Mouse (Mus musculus): ENCODE data around the gene Rnasek. TPM values are rescaled to one million over a fixed set of nuclear protein-coding genes. Genes with fewer than 3 reads are reported as not detected.

Gene Rnasek
- 88.5 and 97.8 TPM in 2 replicates for polyA plus RNA-seq (2011; ENCODE audit: insufficient read depth, insufficient read length, low read depth, missing spikeins)

DNA sequence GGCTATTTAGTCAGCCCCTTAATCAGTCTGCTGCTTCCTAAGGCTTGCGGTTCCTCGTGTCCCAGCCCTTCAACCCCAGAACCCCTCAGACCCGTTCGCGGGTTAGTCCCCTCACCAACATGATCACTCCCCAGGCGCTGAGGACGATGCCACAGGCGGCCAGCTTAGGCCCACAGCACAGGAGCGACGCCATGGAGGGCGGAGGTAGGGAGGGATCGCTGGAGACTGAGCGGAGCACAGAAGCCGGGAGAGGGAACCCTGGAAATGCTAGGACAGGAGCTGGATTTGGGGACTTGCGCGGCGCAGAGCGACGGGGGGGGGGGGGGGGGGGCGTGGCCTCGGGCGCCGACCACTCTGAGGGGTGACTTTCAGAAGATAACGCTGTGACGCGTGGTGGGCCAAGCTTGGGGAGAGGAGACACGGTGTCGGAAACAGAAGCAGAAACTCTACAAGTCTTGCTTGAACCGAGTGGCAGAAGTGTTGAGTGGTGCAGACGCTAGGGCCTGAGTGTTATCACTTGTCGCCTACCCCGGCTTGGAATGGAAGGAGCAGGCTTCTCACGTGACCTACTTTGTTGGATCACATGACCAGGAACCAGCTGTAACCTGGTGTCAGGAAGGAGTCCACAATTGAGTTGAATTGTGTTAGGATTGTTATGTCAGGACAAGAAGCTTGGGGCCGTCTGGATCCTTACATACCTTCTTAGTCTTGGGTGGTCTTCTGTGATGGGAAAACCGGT is at the start of gene Rnasek, which contains the start of gene Gm21988:
Gene Rnasek, minus strand, starts transcription at position 302 of the 739 bp plus-strand sequence.
Gene Gm21988, minus strand, starts transcription at position 290 of the 739 bp plus-strand sequence.
- H3K36me3 ChIP-seq (ENCODE audit: control insufficient read depth, insufficient read depth, low read length, poor library complexity, severe bottlenecking): peaks cover 13% of the 10 kb centered on the region
- no peaks in the 10 kb centered on the region for H3K9me3 ChIP-seq (replicated peaks; ENCODE audit: control insufficient read depth, insufficient read depth, low read length, poor library complexity, severe bottlenecking)
- peak within 1 kb of the TSS; percentile 90 for H3K4me3 ChIP-seq (ENCODE audit: low read depth, low read length)
- H3K27ac ChIP-seq (ENCODE audit: insufficient read depth, low read length): no peak within 1 kb of the TSS
- peaks cover 3% of the 10 kb centered on the region for H3K4me1 ChIP-seq (ENCODE audit: control insufficient read depth, insufficient read depth, low read length)
- no peaks in the 10 kb centered on the region for H3K27me3 ChIP-seq (ENCODE audit: control insufficient read depth, insufficient read depth, low read length, poor library complexity, severe bottlenecking)
- TF ChIP-seq EP300 (IDR thresholded peaks at IDR 0.05; ENCODE audit: insufficient read depth, low read depth, low read length) (peak; percentile 52; the same call in 1 of the 2 replicates), POLR2A (IDR thresholded peaks at IDR 0.05; ENCODE audit: insufficient read depth, low read length) (peak; percentile 64), CTCF (IDR thresholded peaks at IDR 0.05; ENCODE audit: low read depth, low read length) (no peak)
- peak within 1 kb of the TSS; percentile 91 for H3K9ac ChIP-seq (ENCODE audit: low read depth, poor library complexity, severe bottlenecking)

DNA sequence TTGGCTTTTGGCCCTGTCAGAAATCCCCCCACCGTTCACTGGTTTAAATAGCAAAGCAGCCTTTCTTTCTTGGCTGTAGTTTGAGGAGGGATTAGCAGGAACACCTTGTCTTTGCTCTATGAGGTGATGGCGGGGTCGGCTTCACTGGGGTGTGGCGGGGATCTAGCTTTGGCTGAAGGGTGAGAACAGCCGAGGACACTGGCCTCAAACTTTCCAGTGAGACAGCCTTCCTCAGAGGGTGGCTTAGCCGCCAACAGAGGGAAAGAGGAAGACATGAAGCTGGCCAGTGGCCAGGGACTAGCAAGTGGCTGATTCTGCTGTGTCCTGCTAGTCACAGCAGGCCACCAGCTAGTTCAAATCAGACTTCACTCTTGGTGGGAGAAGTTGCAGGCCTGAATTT is 49.6 kb upstream of the Rnasek start:
- TF ChIP-seq EP300 (IDR thresholded peaks at IDR 0.05; ENCODE audit: insufficient read depth, low read depth, low read length) (no peak), CTCF (IDR thresholded peaks at IDR 0.05; ENCODE audit: low read depth, low read length) (no peak), POLR2A (IDR thresholded peaks at IDR 0.05; ENCODE audit: insufficient read depth, low read length) (no peak)
- Histone ChIP-seq H3K4me3 (ENCODE audit: low read depth, low read length) (no peak overlapping the region), H3K27ac (ENCODE audit: insufficient read depth, low read length) (no peak overlapping the region), H3K9ac (ENCODE audit: low read depth, poor library complexity, severe bottlenecking) (no peak overlapping the region), H3K4me1 (ENCODE audit: control insufficient read depth, insufficient read depth, low read length) (peaks cover 2% of the 10 kb centered on the region), H3K36me3 (ENCODE audit: control insufficient read depth, insufficient read depth, low read length, poor library complexity, severe bottlenecking) (no peaks in the 10 kb centered on the region), H3K27me3 (ENCODE audit: control insufficient read depth, insufficient read depth, low read length, poor library complexity, severe bottlenecking) (no peaks in the 10 kb centered on the region), H3K9me3 (replicated peaks; ENCODE audit: control insufficient read depth, insufficient read depth, low read length, poor library complexity, severe bottlenecking) (no peaks in the 10 kb centered on the region)

DNA sequence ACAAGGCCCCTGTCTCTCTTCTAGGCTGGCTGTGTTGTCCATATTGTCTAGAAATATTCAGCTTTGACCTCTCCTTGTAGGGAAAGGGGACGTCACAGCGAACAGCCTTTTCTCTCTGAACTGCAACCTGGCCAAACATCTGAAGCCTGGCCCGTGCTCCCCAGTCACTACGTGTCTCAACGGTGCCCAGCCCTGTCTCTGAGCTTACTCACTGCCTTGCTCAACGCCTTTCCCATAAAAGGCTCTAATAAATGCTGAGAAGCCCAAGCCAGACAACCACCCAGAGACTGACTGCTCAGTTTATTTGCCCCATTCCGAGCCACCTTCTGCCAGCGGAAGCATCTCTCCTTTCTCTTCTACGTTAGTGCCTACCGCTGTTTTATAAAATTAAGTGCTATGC is 48.5 kb upstream of the Rnasek start:
- TF ChIP-seq EP300 (IDR thresholded peaks at IDR 0.05; ENCODE audit: insufficient read depth, low read depth, low read length) (no peak), CTCF (IDR thresholded peaks at IDR 0.05; ENCODE audit: low read depth, low read length) (no peak), POLR2A (IDR thresholded peaks at IDR 0.05; ENCODE audit: insufficient read depth, low read length) (no peak)
- H3K4me3 ChIP-seq (ENCODE audit: low read depth, low read length): no peak overlapping the region
- H3K27ac ChIP-seq (ENCODE audit: insufficient read depth, low read length): no peak overlapping the region
- H3K36me3 ChIP-seq (ENCODE audit: control insufficient read depth, insufficient read depth, low read length, poor library complexity, severe bottlenecking): no peaks in the 10 kb centered on the region
- no peaks in the 10 kb centered on the region for H3K9me3 ChIP-seq (replicated peaks; ENCODE audit: control insufficient read depth, insufficient read depth, low read length, poor library complexity, severe bottlenecking)
- no peak overlapping the region for H3K9ac ChIP-seq (ENCODE audit: low read depth, poor library complexity, severe bottlenecking)
- no peaks in the 10 kb centered on the region for H3K27me3 ChIP-seq (ENCODE audit: control insufficient read depth, insufficient read depth, low read length, poor library complexity, severe bottlenecking)
- H3K4me1 ChIP-seq (ENCODE audit: control insufficient read depth, insufficient read depth, low read length): peaks cover 2% of the 10 kb centered on the region

DNA sequence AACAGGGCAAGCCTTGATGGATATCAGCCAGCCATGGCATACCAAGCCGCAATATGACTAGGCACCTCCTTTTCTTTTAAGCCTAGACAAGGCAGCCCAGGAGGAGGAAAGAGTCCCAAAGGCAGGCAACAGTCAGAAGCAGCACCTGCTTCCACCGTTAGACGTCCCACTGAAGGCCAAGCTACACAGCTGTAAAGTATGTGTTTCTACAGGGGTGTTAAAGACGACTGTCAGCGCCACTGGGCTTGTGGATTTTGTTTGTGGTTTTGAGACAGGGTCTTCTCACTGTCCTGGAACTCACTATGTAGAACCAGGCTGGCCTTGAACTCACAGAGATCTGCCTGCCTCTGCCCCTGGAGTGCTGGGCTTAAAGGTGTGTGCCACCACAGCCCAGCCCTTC is 46.0 kb upstream of the Rnasek start:
- TF ChIP-seq POLR2A (IDR thresholded peaks at IDR 0.05; ENCODE audit: insufficient read depth, low read length) (no peak), CTCF (IDR thresholded peaks at IDR 0.05; ENCODE audit: low read depth, low read length) (no peak), EP300 (IDR thresholded peaks at IDR 0.05; ENCODE audit: insufficient read depth, low read depth, low read length) (no peak)
- Histone ChIP-seq H3K9me3 (replicated peaks; ENCODE audit: control insufficient read depth, insufficient read depth, low read length, poor library complexity, severe bottlenecking) (no peaks in the 10 kb centered on the region), H3K4me1 (ENCODE audit: control insufficient read depth, insufficient read depth, low read length) (peaks cover 2% of the 10 kb centered on the region), H3K4me3 (ENCODE audit: low read depth, low read length) (no peak overlapping the region), H3K27ac (ENCODE audit: insufficient read depth, low read length) (no peak overlapping the region), H3K27me3 (ENCODE audit: control insufficient read depth, insufficient read depth, low read length, poor library complexity, severe bottlenecking) (no peaks in the 10 kb centered on the region), H3K36me3 (ENCODE audit: control insufficient read depth, insufficient read depth, low read length, poor library complexity, severe bottlenecking) (no peaks in the 10 kb centered on the region), H3K9ac (ENCODE audit: low read depth, poor library complexity, severe bottlenecking) (no peak overlapping the region)

DNA sequence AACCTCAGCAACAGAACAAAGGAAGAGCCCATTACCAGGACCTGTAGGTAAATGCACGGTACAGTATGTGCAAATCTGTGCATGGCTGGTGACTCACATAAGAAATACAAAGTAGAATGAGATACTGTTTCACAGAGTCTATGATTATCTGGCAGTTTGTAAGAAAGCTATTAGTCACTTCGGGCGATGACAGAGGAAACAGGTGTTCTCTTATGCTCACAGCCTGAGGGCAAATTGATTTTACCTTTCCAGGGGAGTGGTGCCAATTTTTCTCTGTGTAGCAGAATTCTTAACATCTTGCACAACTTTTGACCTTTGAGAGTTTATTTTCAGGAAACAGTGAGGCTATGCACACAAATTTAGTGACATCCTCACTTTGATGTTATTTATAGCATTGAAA is 45.1 kb upstream of the Rnasek start:
- H3K27me3 ChIP-seq (ENCODE audit: control insufficient read depth, insufficient read depth, low read length, poor library complexity, severe bottlenecking): no peaks in the 10 kb centered on the region
- H3K36me3 ChIP-seq (ENCODE audit: control insufficient read depth, insufficient read depth, low read length, poor library complexity, severe bottlenecking): no peaks in the 10 kb centered on the region
- no peak overlapping the region for H3K9ac ChIP-seq (ENCODE audit: low read depth, poor library complexity, severe bottlenecking)
- no peak overlapping the region for H3K27ac ChIP-seq (ENCODE audit: insufficient read depth, low read length)
- TF ChIP-seq CTCF (IDR thresholded peaks at IDR 0.05; ENCODE audit: low read depth, low read length): no peak
- no peak for TF ChIP-seq EP300 (IDR thresholded peaks at IDR 0.05; ENCODE audit: insufficient read depth, low read depth, low read length)
- TF ChIP-seq POLR2A (IDR thresholded peaks at IDR 0.05; ENCODE audit: insufficient read depth, low read length): no peak
- H3K4me1 ChIP-seq (ENCODE audit: control insufficient read depth, insufficient read depth, low read length): no peaks in the 10 kb centered on the region
- H3K9me3 ChIP-seq (replicated peaks; ENCODE audit: control insufficient read depth, insufficient read depth, low read length, poor library complexity, severe bottlenecking): no peaks in the 10 kb centered on the region
- no peak overlapping the region for H3K4me3 ChIP-seq (ENCODE audit: low read depth, low read length)

DNA sequence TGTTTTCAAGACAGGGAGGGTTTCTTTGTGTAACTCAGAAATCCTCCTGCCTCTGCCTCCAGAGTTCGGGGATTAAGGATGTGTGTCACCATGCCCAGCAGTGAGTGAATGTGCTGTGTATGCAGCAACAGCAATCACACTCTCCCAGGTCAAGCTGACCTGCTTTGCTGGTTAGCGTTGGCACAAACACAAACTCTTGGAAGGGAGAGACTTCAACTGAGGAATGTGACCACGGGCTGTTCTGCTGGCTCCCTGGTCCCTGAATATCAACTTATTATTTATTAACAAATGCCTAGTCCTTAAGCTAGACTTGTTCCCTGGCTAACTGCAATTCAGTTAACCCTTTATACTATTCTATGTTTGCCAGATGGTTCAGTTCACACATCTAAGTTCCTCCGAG is 44.0 kb upstream of the Rnasek start:
- Histone ChIP-seq H3K27ac (ENCODE audit: insufficient read depth, low read length) (no peak overlapping the region), H3K9ac (ENCODE audit: low read depth, poor library complexity, severe bottlenecking) (no peak overlapping the region), H3K4me3 (ENCODE audit: low read depth, low read length) (no peak overlapping the region), H3K27me3 (ENCODE audit: control insufficient read depth, insufficient read depth, low read length, poor library complexity, severe bottlenecking) (no peaks in the 10 kb centered on the region), H3K36me3 (ENCODE audit: control insufficient read depth, insufficient read depth, low read length, poor library complexity, severe bottlenecking) (no peaks in the 10 kb centered on the region), H3K9me3 (replicated peaks; ENCODE audit: control insufficient read depth, insufficient read depth, low read length, poor library complexity, severe bottlenecking) (no peaks in the 10 kb centered on the region), H3K4me1 (ENCODE audit: control insufficient read depth, insufficient read depth, low read length) (no peaks in the 10 kb centered on the region)
- TF ChIP-seq CTCF (IDR thresholded peaks at IDR 0.05; ENCODE audit: low read depth, low read length): no peak
- no peak for TF ChIP-seq POLR2A (IDR thresholded peaks at IDR 0.05; ENCODE audit: insufficient read depth, low read length)
- TF ChIP-seq EP300 (IDR thresholded peaks at IDR 0.05; ENCODE audit: insufficient read depth, low read depth, low read length): no peak
